Mouse (Mus musculus): ENCODE measurements at regions not wholly inside any gene's neighbourhood (a gene's known extent, or its start where the extent isn't known, plus 50 kb on each side); places are given as distances from the start of the nearest gene placed in this dataset.

DNA sequence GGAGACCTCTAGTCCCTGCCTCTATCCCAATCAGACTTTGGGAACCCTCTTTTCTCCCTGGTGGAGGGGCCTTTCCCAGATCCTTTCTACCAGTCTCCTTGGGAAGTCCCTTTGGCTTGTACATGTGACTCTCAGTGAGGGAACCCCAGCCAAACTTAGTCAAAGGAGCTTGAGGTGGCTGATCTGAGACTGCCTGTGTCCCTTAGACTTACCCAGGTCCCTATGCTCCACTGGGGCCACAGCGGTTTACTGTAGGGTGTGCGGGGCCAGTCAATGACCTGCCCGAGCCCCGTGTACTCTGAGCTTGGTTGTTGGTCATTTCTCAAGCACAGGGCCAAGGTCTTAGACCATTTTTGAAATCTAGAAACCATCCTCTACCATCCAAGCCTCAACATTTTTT lies 50.8 kb upstream of the Podxl start:
- Histone ChIP-seq H3K9me3 (no peaks in the 10 kb centered on the region), H3K27me3 (replicated peaks; ENCODE audit: low read depth, poor library complexity, severe bottlenecking) (no peaks in the 10 kb centered on the region), H3K27ac (replicated peaks) (no peak overlapping the region), H3K4me1 (peaks cover 4% of the 10 kb centered on the region; the same call in 1 of the 2 replicates), H3K36me3 (replicated peaks) (no peaks in the 10 kb centered on the region), H3K4me3 (no peak overlapping the region)
- 89% methylated on average over 4 of the region's 4 CpGs for WGBS
- no peak for DNase-seq (ENCODE audit: low spot score)

DNA sequence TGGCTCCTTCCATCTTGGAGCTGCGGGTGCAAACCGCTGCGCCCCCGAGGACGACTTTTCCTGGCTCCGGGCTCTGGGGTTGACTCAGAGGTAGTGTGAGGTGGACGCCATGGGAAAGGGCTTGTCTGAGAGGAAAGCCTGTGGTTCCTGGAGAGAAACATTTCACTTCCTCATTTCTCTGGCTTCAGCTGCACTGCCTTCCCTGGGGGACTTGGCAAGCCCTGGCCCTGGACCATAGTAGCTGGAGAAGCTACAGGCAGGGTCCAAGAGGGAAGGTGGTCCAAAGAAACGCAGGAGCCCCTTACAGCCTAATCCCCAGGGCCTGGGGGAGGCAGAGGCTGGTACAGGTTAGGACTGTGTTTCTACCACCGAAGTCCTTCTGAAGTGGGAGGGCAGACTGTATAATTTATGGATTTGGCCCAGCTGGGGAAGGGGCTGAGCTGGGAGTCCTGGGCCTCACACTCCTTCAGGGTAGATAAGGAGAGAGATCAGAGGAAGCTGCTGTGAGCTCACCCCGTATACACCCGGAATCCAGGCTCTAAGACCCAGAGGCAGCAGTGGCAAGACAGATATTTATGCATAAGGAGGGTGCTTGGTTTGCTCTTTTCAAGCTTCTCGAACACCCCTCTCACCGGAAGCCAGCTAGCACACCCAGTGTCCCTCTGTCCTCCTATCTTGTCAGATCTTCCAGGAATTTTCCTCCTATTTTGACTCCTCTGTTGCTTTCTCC lies 50.0 kb upstream of the Podxl start:
- peak overlapping the region; percentile 7; the same call in 1 of the 2 replicates for H3K27ac ChIP-seq (replicated peaks)
- DNase-seq (ENCODE audit: low spot score) = no peak
- H3K36me3 ChIP-seq (replicated peaks) = no peaks in the 10 kb centered on the region
- no peaks in the 10 kb centered on the region for H3K9me3 ChIP-seq
- peaks cover 4% of the 10 kb centered on the region; the same call in 1 of the 2 replicates for H3K4me1 ChIP-seq
- H3K4me3 ChIP-seq = no peak overlapping the region
- no peaks in the 10 kb centered on the region for H3K27me3 ChIP-seq (replicated peaks; ENCODE audit: low read depth, poor library complexity, severe bottlenecking)
- WGBS = 75% methylated on average over 13 of the region's 13 CpGs
